Mouse (Mus musculus) telencephalon, adult 2 months (tissue): ENCODE measurements around the gene Fryl.

Source experiments
- DNase-seq: peaks from one replicate; pipeline ENCODE4 v3.0.0-alpha.2; 2011; ENCODE audit warnings: low read depth, low spot score

The Fryl gene

GRCm38 (mm10) chr5:73221826-73222225, 34.6 kb downstream of the Fryl start:
- no peak for DNase-seq

- no peak for DNase-seq
These were observed 36.7 kb downstream of the Fryl start for GRCm38 (mm10) chr5:73219716-73220115.

GRCm38 (mm10) chr5:73218065-73218464, 38.4 kb downstream of the Fryl start:
- no peak for DNase-seq

- DNase-seq = no peak
These were observed 39.3 kb downstream of the Fryl start for GRCm38 (mm10) chr5:73217116-73217515.

GRCm38 (mm10) chr5:73216014-73216413, 40.4 kb downstream of the Fryl start:
- DNase-seq = no peak

- no peak for DNase-seq
These were observed 44.0 kb downstream of the Fryl start for GRCm38 (mm10) chr5:73212446-73212845.

- DNase-seq = no peak
These were observed 44.5 kb downstream of the Fryl start for GRCm38 (mm10) chr5:73211961-73212360.

- no peak for DNase-seq
These were observed 45.5 kb downstream of the Fryl start for GRCm38 (mm10) chr5:73210971-73211315.

GRCm38 (mm10) chr5:73210127-73210970, 46.1 kb downstream of the Fryl start:
- DNase-seq = no peak

- no peak for DNase-seq
These were observed 47.0 kb downstream of the Fryl start for GRCm38 (mm10) chr5:73209201-73210096.

- no peak for DNase-seq
These were observed 47.8 kb downstream of the Fryl start for GRCm38 (mm10) chr5:73208645-73209044.

- DNase-seq = no peak
These were observed 49.7 kb downstream of the Fryl start for GRCm38 (mm10) chr5:73206722-73207121.

GRCm38 (mm10) chr5:73205996-73206629, 50.3 kb downstream of the Fryl start:
- peak; percentile 35 for DNase-seq

- DNase-seq = no peak
These were observed 51.4 kb downstream of the Fryl start for GRCm38 (mm10) chr5:73205050-73205449.

- DNase-seq = no peak
These were observed 53.9 kb downstream of the Fryl start for GRCm38 (mm10) chr5:73202498-73202897.

GRCm38 (mm10) chr5:73202077-73202476, 54.3 kb downstream of the Fryl start:
- DNase-seq = no peak

GRCm38 (mm10) chr5:73200387-73201384, 55.7 kb downstream of the Fryl start:
- DNase-seq = no peak

GRCm38 (mm10) chr5:73199586-73199985, 56.8 kb downstream of the Fryl start:
- DNase-seq = no peak

- DNase-seq = no peak
These were observed 57.7 kb downstream of the Fryl start for GRCm38 (mm10) chr5:73198690-73199089.

GRCm38 (mm10) chr5:73197796-73198195, 58.6 kb downstream of the Fryl start:
- DNase-seq = no peak

- DNase-seq = no peak
These were observed 61.7 kb downstream of the Fryl start for GRCm38 (mm10) chr5:73194740-73195139.
